Mouse (Mus musculus) embryo, embryonic 10.5 days (tissue): ENCODE results near the gene Gm11111.
"Not testable (repeated sequence)": the region's sequence is repeated elsewhere in the genome, so short reads cannot be mapped to it uniquely, and the experiment has no call there.

Source experiments
- DNase-seq: peaks from one replicate; pipeline ENCODE4 v3.0.0-alpha.2; 2015; ENCODE audit warnings: low spot score

Gene Gm11111

GRCm38 (mm10) chr5:98552395-98552794, at the start of gene Gm11111:
Gene Gm11111, plus strand, starts transcription at chr5:98552695.
- DNase-seq = no peak

GRCm38 (mm10) chr5:98516214-98516613, 36.3 kb upstream of the Gm11111 start:
- peak; percentile 23 for DNase-seq

GRCm38 (mm10) chr5:98520118-98520517, 32.4 kb upstream of the Gm11111 start:
- DNase-seq = no peak

DNA sequence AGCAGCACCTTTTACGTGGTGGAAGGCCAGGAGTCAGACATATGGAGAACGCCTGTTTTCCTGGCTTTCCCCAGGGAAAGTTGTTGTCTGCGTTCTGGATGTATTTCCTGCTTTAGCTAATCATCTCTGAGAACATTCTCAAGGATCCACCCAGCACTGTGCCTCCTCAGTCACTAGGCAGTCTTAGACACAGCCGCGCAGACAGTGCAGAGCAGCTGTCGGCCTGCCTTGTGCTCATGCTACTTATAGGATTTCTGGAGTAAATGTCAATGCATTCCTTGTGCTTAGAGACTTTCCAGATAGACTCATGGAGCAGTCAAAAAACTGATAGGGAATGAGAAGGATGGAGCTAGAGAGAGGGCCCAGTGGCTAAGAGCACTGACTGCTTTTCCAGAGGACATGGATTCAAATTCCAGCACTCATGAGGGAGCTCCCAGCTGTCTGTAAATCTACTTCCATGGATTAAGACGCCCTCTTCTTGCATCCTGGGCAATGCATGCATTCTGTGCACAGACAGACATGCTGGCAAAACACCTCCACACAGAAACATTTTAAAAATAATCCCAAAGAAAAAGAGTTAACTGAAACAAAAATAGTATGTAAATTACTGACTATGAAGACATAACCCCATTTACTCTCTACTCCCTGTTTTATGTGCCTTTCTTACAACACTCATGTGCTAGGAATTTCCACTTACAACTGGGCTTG, 30.1 kb upstream of the Gm11111 start:
- no peak for DNase-seq

GRCm38 (mm10) chr5:98523050-98523449, 29.4 kb upstream of the Gm11111 start:
- DNase-seq = no peak

- no peak for DNase-seq
Observed at GRCm38 (mm10) chr5:98523783-98524182, 28.7 kb upstream of the Gm11111 start.

GRCm38 (mm10) chr5:98541333-98541732, 11.2 kb upstream of the Gm11111 start:
- no peak for DNase-seq

DNA sequence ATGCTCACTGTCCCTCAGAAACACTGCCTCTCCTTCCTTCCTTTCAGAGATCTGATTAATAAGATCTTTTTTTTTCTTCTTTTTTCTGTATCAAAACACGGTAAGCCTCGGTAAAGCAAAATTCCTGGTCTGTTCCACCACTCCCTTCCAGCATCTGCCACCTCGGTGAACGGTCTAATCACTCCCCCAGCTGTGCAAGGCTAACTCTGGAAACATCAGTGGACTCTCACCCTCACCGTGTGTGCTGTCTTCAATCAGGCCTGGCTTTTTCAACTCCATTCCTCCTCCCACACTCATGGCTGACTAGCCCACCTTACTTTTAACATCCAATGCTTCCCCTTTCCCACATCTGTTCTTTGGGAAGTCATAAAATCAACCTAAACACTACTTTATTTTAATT, 2.2 kb upstream of the Gm11111 start:
- DNase-seq = peak; percentile 22

DNA sequence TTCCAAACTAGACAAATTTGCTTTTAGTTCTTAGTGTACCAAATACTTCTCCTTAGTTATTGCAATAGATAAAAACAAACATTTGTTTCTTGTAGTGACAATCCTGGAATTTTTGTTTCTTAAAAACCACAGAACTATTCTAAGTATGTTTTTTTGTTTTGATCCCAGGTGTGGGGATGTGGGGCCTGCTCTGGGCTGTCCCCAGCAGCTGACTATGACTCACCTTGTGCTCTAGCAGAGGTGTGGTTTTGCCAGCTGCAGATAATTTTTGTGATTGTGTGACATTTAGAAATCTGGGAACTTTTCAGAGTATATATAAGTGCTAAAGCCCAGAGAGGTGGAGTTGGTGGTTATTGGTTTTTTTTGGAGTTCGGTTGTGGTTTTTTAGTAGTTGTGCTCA, 1.6 kb upstream of the Gm11111 start:
- DNase-seq = no peak

DNA sequence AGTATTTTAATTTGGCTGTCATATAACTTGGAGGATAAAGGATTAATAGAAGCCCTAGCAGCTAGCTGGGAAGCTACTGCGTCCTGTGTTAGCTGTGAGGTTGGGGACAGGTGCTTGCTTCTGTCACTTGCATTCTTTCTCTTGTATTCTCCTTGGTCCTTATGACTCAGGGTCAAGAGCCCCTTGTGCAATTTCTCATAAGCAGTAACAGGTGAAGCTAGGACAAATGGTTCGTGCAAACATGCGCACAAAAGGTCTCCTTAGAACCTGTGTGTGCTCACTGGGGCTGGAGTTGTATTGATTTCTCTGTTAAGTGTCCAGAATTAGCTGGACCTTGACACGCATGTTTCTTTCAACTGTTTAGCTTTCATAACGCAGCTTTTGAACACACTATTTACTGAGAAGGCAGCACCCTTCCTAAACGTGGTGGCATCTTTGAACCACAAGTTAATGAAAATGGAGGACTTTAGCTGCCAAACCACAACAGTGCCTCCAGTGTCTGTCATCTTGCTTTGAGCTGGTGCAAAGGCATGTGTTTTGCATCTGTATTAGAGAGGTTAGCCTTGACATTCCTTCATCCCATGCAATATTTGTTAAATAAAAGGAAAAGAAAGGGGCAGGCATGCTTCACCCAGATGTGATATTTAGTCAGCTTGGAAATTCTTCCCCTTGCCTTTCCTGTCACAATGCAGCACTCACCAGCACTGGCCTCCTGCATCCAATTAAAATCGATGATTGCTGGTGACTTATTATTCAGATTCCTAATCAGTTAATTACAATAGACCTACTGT, 511 bp downstream of the Gm11111 start:
- DNase-seq = peak; percentile 26

- peak; percentile 29 for DNase-seq
Observed at GRCm38 (mm10) chr5:98561301-98561700, 8.8 kb downstream of the Gm11111 start.

- DNase-seq = no peak
Observed at GRCm38 (mm10) chr5:98562806-98563205, 10.3 kb downstream of the Gm11111 start.

DNA sequence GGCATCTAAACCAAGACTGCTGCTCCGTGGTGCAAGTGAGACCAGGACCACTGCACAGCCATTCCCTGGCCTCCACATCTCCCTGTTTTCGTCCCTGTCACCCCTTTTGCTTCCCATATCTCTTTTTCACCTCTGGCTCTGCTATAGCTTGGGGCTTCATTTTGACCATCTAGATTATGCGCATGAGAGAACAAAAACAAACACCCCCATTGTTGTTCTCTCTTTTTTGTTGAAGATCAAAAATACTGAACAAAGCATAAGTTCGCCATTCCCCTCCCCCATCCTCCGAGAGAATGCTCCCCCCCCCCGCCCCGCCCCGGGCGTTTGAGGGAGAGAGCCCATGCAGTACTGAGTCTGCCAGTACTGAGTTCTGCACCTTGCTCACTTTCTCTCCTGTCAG, 11.3 kb downstream of the Gm11111 start:
- no peak for DNase-seq

GRCm38 (mm10) chr5:98566461-98567193, 14.1 kb downstream of the Gm11111 start:
- DNase-seq = peak; percentile 72

DNA sequence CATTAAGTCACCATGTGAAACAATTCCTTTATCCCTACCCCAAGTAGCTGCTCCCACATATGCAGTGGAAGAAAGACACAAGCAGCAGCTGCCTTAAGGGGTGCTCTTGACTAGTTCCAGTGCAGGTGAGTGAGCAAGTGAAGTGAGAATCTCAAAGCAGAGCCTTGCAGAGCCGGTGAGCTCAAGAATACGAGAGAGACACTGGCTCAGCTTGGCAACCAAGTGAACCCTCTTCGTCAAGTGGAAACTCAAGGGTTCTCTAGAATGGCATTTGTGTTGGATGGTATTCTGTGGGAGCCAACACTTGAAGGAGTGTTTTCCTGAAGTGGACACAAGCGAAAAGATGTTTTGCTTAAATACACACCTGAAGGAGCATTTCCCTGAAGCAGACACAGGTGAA, 16.0 kb downstream of the Gm11111 start:
- no peak for DNase-seq

DNA sequence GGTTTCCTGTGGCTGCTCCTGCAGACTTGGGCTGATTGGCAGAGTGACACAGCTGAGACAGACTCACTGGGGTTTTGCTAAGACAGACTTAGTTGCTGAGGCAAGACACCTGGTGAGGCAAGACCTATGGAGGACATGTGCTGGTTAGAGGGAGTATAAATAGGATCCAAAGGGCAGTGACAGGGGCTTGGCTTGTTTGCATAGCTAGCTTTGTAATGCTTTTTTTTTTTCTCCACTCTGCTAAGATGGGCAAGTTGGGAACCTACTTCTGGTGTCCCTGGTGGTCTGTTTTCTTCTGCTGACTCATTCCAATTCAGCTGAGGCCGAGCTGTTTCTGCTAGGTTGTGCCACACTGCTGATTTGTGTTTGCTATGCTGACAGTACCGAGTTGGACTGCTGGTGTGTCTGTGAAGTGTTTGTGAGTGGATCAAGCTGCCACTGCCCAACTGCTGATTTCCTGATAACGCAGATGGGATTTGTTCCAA, 16.6 kb downstream of the Gm11111 start:
- DNase-seq = no peak

GRCm38 (mm10) chr5:98572392-98572791, 19.9 kb downstream of the Gm11111 start:
- no peak for DNase-seq

GRCm38 (mm10) chr5:98574711-98575470, 22.4 kb downstream of the Gm11111 start:
- DNase-seq = peak; percentile 60

- DNase-seq = no peak
Observed at GRCm38 (mm10) chr5:98575471-98575834, 23.0 kb downstream of the Gm11111 start.

DNA sequence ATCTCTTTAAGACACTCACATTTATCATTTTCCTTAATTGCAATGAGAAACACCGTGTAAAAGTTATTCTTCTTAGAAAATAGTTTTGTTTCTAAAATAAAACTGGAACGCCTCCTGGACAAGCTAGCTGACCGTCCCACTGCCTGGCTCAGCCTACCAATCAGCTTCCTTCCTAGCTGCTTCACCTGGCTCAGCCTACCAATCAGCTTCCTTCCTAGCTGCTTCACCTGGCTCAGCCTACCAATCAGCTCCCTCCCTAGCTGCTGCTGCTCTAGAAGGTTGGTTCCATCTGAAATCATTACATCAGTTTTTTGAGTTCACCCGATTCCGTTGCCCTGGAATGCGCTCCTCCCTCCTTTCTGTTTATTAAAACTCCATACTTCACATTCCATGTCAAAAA, 24.0 kb downstream of the Gm11111 start:
- not testable (repeated sequence) for DNase-seq

DNA sequence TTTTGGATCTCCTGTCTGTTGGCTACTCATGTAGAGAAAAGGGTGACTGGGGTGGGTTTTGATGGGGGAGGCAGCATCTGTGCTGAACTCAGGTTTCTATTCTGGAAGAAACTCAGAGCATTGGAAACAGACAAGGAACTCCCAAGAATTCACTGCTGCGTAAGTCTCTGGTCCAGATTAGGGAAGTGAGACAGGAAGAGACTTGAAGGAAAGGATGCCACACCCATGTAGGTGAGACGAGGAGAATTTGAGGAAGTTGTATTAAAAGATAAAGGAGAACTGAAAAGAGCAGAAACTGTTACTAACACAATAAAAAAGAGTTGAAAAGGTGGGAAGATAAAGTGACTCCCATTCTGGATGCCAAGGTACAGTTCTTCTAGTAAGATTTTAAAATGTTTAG, 25.9 kb downstream of the Gm11111 start:
- no peak for DNase-seq

GRCm38 (mm10) chr5:98580811-98581210, 28.3 kb downstream of the Gm11111 start:
- DNase-seq = no peak
